Mouse (Mus musculus) c-Kit-positive CD71-positive TER-119-negative erythroid progenitor cells, embryonic 14.5 days (primary cell): ENCODE data around the gene Umad1.

Experiments
- DNase-seq: peaks from one replicate; pipeline ENCODE4 v3.0.0-alpha.2; 2013; ENCODE audit warnings: low read depth

Umad1 gene

GRCm38 (mm10) chr6:8368198-8368864, 109.2 kb downstream of the Umad1 start:
- no peak for DNase-seq

DNA sequence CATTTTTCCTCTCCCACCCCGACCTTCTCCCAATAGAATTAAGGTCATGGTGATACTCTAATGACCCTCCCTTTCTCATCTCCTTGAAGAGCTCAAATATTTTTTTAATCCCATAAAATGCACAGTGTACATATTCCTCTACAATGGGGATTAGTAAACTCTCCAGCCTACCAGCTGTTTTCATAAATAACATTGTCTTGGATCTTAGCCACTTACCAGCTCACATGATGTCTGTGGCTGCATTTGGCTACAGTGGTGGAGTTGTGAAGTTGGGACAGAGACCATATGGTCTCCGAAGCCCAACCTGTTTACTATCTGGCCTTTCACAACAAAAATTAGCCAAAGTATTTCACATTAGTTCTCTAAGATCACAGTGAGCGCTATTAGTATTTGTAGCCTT, 111.5 kb downstream of the Umad1 start:
- DNase-seq, result no peak

DNA sequence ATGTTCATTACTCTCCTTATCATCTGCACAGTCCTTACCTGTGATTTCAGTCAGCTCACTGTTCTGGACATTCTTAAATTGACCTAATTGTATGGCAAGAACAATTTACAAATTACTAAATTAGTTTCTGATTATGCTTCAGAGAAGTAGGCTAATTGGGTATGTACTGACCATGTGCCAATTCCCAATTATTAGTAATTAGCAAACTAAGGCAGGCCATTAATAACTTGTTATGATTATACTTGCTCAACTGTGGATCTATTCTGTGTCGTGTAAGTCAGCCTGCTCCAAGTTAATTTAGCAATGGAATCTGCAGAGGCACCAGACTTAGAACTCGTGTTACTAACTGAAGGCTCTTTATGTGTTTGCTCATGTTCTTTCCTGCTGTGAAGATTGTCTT, 114.0 kb downstream of the Umad1 start:
- no peak for DNase-seq

DNA sequence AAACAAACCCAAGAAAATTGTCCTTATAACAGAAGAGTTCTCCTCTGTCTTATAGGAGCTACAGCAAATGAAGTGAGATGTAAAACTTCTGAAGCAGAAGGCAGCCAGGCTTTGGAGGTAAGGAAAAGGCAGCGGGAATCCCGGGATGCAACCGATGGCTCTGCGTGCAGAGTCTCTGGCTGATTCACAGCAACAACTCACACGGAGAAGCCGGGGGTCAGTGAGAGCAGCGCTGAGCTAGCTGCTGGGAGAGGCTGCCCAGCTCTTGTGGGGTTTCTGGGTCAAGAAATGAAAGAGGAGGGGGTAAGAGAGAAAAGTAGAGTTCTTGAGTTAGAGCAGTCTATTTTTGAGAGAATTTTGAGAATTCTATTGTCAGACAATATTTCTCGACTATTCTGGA, 114.8 kb downstream of the Umad1 start:
- no peak for DNase-seq

GRCm38 (mm10) chr6:8374290-8374689, 115.2 kb downstream of the Umad1 start:
- DNase-seq, result no peak

GRCm38 (mm10) chr6:8374712-8375111, 115.6 kb downstream of the Umad1 start:
- DNase-seq, result no peak

DNA sequence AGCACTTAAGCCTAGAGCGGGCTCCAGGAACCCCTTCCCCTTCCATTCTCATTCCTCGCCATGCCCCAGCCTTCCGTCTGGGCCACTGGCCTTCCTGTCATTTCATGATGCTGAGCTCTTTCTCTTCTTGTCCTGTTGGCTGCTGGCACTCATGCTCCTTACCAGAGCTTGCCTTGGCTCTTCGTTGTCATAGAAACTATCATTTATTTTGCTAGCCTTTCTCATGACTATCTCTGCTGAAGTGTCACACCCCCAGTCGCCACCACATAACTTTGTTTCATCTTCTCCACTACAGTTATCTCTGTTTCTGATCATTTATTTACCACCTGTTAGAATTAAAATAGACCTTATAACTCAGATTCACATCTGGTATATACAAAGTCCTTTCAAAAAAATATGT, 117.3 kb downstream of the Umad1 start:
- no peak for DNase-seq

GRCm38 (mm10) chr6:8377667-8378066, 118.6 kb downstream of the Umad1 start:
- DNase-seq, result no peak

DNA sequence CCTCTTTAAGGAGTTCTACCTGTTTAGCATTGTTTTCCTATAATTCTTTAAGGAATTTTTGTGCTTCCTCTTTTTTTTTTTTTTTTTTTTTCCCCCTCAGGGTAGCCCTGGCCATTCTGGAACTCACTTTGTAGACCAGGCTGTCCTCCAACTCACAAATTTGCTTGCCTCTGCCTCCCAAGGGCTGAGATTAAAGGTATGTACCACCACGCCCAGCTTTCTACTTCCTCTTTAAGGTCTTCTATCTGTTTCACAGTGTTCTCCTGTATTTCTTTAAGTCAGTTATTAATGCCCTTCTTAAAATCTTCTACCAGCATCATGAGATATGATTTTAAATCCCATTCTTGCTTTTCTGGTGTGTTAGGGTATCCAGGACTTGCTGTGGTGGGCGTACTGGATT, 130.2 kb downstream of the Umad1 start:
- no peak for DNase-seq

DNA sequence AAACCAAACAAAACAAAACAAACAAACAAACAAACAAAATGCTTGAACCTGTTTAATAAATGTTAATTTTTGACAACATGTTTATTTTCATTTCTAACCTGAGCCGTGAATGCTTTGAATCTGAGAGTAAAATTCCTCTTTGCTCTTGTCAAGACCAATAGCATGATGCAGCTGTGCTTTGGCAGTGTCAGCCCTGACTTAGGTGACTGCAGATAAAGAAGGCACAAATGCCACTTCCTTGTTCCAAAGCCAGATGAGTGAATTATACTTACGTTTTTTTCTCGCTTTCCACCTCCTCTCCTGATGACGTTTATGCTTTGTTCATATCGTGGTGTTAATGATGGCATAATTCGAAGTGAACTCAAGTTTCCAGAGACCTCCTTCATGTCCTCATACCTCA, 131.2 kb downstream of the Umad1 start:
- no peak for DNase-seq

GRCm38 (mm10) chr6:8390935-8391334, 131.8 kb downstream of the Umad1 start:
- DNase-seq, result no peak

DNA sequence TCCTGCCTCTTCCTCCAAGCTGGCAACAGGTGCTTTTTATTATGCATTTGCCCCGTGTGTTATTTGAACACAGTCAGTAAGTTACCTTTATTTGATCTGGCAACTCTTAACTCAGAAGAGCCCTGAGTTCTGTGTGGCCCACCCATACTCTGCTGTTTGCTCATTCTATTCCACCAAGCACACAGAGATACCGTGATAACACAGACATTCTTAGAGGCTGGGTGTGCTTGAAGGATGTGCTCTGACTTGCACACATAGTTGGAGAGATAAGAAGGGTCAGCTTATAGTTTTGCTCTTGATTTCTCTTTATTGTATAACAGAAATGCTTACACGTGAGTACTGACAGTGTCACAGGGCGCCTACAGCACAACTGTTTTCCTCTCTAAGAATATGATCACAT, 133.9 kb downstream of the Umad1 start:
- peak; percentile 17 for DNase-seq

DNA sequence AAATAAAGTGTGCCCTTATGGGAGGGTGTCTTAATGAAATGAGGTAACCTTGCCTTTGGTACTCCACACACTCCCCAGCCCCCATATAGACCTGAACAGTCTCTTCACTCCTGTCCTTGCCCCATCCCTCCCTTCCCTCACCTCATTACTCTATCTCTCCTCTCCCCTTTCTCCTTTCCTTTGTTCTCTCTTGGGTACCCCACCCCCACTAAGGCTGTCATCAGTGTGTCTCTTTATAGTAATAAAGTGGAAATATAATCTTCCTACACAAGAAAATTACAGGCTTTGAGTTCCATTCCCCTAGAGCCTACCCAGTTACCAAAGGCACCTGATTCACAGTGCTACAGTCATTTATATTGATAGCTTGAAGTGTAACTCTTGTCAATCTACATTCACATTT, 135.0 kb downstream of the Umad1 start:
- DNase-seq, result no peak

- DNase-seq, result no peak
These were observed 136.0 kb downstream of the Umad1 start for GRCm38 (mm10) chr6:8395061-8395460.

GRCm38 (mm10) chr6:8397252-8397651, 138.2 kb downstream of the Umad1 start:
- DNase-seq, result no peak

- no peak for DNase-seq
These were observed 140.6 kb downstream of the Umad1 start for GRCm38 (mm10) chr6:8399710-8400109.

DNA sequence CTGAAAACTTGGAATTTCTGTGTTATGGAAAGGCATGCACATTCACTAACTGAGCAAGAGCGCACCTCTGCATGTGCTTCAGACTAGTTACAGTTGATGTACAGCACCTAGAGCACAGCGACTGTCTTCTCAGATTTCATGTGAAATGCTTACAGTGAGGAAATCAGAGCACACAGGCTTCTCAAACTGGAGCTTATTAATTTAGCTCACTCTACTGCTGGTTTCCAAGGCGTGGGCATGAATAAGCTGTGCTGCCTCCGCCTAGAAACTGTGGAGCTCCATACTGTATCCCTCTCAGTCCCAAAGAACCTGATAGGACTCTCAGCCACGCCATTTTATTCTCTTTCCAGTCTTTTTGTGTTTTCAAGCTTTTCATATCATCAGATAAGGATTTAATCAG, 144.0 kb downstream of the Umad1 start:
- no peak for DNase-seq

DNA sequence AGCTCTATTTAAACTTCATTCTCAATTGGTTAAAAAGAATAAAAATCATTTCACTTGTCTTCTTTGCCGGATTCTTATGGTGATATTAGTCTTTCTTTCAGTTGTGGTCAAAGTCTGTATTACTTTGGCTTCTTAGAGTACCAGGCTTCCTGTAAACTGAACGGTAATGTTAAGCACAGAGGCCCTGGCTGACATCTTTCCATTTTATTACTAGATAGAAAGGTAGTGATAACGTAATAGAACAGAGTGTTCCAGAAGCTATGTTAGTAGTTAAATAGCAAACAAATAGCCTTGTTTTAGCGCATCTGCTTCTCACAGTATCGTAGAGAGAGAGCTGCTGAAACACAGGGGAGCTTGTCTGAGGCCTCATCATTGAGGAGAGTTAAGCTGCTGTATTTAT, 146.8 kb downstream of the Umad1 start:
- DNase-seq, result no peak

- DNase-seq, result no peak
These were observed 149.2 kb downstream of the Umad1 start for GRCm38 (mm10) chr6:8408332-8408731.

- no peak for DNase-seq
These were observed 150.8 kb downstream of the Umad1 start for GRCm38 (mm10) chr6:8409865-8410264.

DNA sequence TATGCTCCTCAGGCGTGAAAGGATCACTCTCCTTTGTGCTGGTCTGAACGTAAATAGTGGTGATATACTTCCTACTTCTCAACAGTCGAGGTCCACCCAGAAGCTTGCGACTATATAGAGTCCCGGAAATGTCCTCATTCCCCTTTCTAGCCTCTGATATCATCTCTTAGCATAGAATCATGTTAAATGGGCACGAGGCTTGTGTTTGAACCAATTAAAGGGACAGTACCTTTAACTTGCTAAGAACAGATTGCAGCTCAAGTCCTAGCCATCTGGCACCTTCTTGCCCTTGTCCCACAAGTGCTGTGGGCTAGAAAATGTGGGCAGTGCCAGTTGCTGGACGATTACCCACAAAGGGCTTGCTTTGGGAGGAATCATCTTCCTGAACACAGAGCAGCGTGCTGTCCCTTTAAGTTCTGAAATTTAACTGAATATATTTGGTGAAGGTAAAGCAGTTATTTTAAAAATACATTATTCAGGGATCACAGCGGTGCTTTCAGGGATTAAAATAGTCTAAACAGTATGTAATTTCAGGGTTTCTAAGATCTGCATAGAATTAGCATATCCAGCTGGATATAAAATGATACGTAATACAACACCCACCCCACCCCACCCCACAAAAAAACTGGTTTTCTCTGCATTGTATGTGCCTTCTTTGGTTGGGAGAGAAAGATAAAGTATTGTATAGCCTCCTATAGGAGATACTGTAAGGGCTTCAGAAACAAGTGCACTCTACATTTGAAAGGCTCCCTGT, 153.9 kb downstream of the Umad1 start:
- DNase-seq, result no peak

DNA sequence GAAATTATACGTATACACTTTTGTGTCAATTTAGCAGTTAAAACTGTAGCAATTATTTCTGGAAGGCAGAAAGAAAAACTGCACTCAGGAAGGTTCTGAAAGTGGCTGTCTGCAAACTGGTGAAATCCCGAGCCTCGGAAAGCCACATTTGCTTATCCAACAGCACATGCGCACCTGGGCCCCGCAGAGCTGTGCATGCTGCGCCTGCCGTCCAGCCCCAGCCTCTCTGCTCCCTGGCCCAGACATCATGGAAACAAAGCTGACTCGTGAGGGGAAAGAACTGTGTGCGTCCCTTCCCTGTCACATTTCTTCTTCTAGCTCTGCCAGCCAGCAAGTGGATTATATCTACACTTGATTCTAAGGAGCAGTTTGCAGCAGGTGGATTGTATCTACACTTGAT, 154.9 kb downstream of the Umad1 start:
- DNase-seq, result no peak

DNA sequence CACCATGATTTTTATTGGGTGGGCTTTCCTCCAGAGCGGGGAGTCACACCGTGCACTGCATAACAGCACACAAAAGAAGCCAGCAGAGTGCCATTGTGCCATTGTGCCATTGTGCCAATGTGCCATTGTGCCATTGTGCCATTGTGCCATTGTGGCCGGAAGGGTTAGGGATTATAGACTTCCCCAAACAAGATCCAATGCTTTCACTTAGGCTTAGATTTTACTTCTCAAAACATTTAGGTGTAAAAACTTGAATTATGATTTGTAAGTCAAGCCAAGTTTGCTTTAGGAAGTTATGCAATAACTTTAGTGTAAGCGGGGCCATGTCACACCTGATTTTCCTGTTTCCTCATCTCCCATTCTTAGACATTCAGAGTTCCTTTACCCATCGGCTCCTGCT, 156.7 kb downstream of the Umad1 start:
- DNase-seq, result no peak
